In the genomic region with DNA sequence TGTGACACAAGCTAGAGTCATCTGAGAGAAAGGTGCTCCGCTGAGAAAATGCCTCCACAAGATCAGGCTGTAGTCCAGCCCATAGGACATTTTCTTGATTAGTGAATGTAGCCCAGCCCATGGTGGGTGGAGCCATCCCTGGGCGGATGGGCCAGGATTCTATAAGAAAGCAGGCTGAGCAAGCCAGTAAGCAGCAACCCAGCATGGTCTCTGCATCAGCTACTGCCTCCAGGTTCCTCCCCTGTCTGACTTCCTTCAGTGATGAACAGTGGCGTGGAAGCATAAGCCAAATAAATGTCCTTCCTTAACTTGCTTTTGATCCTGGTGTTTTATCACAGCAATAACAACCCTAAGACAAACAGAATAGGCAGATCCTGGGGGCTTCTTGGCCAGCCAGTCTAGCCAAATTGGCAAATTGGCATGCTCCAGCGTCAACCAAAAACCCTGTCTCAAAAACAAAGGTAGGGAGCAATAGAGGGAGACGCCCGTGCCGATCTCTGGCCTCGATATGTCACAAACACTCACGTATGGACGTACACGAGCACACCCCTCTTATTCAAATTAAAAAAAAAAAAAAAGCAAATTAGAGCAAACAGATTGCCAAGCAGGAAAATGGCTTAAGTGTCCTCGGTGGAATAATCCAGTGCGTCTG, we compare ENCODE assay signal across 8 mouse cellular contexts. TPM values are rescaled to one million over a fixed set of nuclear protein-coding genes. Genes with fewer than 3 reads are reported as not detected.
DNase-seq lines count a peak whose midpoint lies in the region; ATAC-seq lines count a peak whose summit lies in the region.

No protein-coding gene starts in this region.

- peak overlapping the region; percentile 28; the same call in 1 of the 2 replicates for H3K27ac ChIP-seq in embryonic facial prominence, embryonic 13.5 days
- H3K27ac ChIP-seq in intestine, embryonic 16.5 days (ENCODE audit: low read length) = peak overlapping the region; percentile 23; the same call in 1 of the 2 replicates
- H3K27ac ChIP-seq in liver, embryonic 15.5 days (replicated peaks) = peak overlapping the region; percentile 85

- H3K9me3 ChIP-seq in embryonic facial prominence, embryonic 13.5 days = no peaks in the 10 kb centered on the region
- H3K9me3 ChIP-seq in intestine, embryonic 16.5 days (ENCODE audit: control insufficient read depth, low read length) = no peaks in the 10 kb centered on the region
- H3K9me3 ChIP-seq in liver, embryonic 15.5 days (replicated peaks) = no peaks in the 10 kb centered on the region

- no peak for ATAC-seq in embryonic facial prominence, embryonic 13.5 days (ENCODE audit: insufficient number of reproducible peaks, insufficient read depth, low FRiP score, low TSS enrichment, low read depth)
- peak; percentile 52 for ATAC-seq in intestine, embryonic 16.5 days
- ATAC-seq in liver, embryonic 15.5 days (ENCODE audit: insufficient read depth) = peak; percentile 58

- peak overlapping the region; percentile 57 for H3K9ac ChIP-seq in embryonic facial prominence, embryonic 13.5 days
- peak overlapping the region; percentile 23; the same call in 1 of the 2 replicates for H3K9ac ChIP-seq in intestine, embryonic 16.5 days (ENCODE audit: low read depth, low read length)
- peak overlapping the region; percentile 48 for H3K9ac ChIP-seq in liver, embryonic 15.5 days

- H3K4me1 ChIP-seq in embryonic facial prominence, embryonic 13.5 days = peaks cover 21% of the 10 kb centered on the region
- peaks cover 14% of the 10 kb centered on the region for H3K4me1 ChIP-seq in intestine, embryonic 16.5 days (ENCODE audit: control insufficient read depth, insufficient read depth, low read length)
- peaks cover 75% of the 10 kb centered on the region for H3K4me1 ChIP-seq in liver, embryonic 15.5 days (replicated peaks)

- peak; percentile 75 for DNase-seq in cerebellum, adult 11-12 months
- no peak for DNase-seq in cerebellum, postnatal 4 days (ENCODE audit: low spot score in 2 of 2)
- DNase-seq in NIH3T3 (ENCODE audit: low read depth) = peak; percentile 65
- peak; percentile 30 for DNase-seq in right cerebral cortex, postnatal 14 days
- no peak for DNase-seq in layer of hippocampus, adult 9-11 months

- H3K4me3 ChIP-seq in embryonic facial prominence, embryonic 13.5 days = peak overlapping the region; percentile 33
- peak overlapping the region; percentile 30 for H3K4me3 ChIP-seq in intestine, embryonic 16.5 days (ENCODE audit: low read length)
- H3K4me3 ChIP-seq in liver, embryonic 15.5 days (replicated peaks) = peak overlapping the region; percentile 49

- 9% methylated on average over 13 of the region's 13 CpGs for WGBS in embryonic facial prominence, embryonic 13.5 days
- 16% methylated on average over 13 of the region's 13 CpGs for WGBS in intestine, embryonic 16.5 days
- 22% methylated on average over 13 of the region's 13 CpGs for WGBS in liver, embryonic 15.5 days (ENCODE audit: insufficient replicate concordance)

- H3K36me3 ChIP-seq in embryonic facial prominence, embryonic 13.5 days = peaks cover 17% of the 10 kb centered on the region
- peaks cover 4% of the 10 kb centered on the region for H3K36me3 ChIP-seq in intestine, embryonic 16.5 days (ENCODE audit: control insufficient read depth, insufficient read depth, low read length)
- H3K36me3 ChIP-seq in liver, embryonic 15.5 days (replicated peaks) = peaks cover 18% of the 10 kb centered on the region

- H3K27me3 ChIP-seq in embryonic facial prominence, embryonic 13.5 days = no peaks in the 10 kb centered on the region
- no peaks in the 10 kb centered on the region for H3K27me3 ChIP-seq in intestine, embryonic 16.5 days (replicated peaks; ENCODE audit: control insufficient read depth, insufficient read depth, low read length)
- no peaks in the 10 kb centered on the region for H3K27me3 ChIP-seq in liver, embryonic 15.5 days

- peak overlapping the region; percentile 63 for H3K4me2 ChIP-seq in embryonic facial prominence, embryonic 13.5 days
- H3K4me2 ChIP-seq in intestine, embryonic 16.5 days (ENCODE audit: low read depth, low read length) = peak overlapping the region; percentile 55
- H3K4me2 ChIP-seq in liver, embryonic 15.5 days = peak overlapping the region; percentile 74

RNA-seq across cellular contexts. Expression of a gene that starts 2.0 kb away (rescaled TPM):
- 76.5 and 87.7 TPM in 2 replicates for polyA plus RNA-seq in embryonic facial prominence, embryonic 13.5 days (2015; fragmentation: Nextera tagmentation; extraction: Ambion mirVana)
- polyA plus RNA-seq in intestine, embryonic 16.5 days (2015; fragmentation: Nextera tagmentation; extraction: Ambion mirVana) = 110 and 116 TPM in 2 replicates
- polyA plus RNA-seq in liver, embryonic 15.5 days (2015; fragmentation: Nextera tagmentation; extraction: Ambion mirVana) = 54.0 and 58.1 TPM in 2 replicates

RNA-seq across cellular contexts. Expression of a gene that starts 42.1 kb away (rescaled TPM):
- polyA plus RNA-seq in embryonic facial prominence, embryonic 13.5 days (2015; fragmentation: Nextera tagmentation; extraction: Ambion mirVana) = 8.9 and 9.0 TPM in 2 replicates
- 65.6 and 66.7 TPM in 2 replicates for polyA plus RNA-seq in intestine, embryonic 16.5 days (2015; fragmentation: Nextera tagmentation; extraction: Ambion mirVana)
- 19.3 and 21.0 TPM in 2 replicates for polyA plus RNA-seq in liver, embryonic 15.5 days (2015; fragmentation: Nextera tagmentation; extraction: Ambion mirVana)

RNA-seq across cellular contexts. Expression of a gene that starts 47.8 kb away (rescaled TPM):
- 0.18 and 0.34 TPM in 2 replicates for polyA plus RNA-seq in embryonic facial prominence, embryonic 13.5 days (2015; fragmentation: Nextera tagmentation; extraction: Ambion mirVana)
- 0.05 and 0.21 TPM in 2 replicates for polyA plus RNA-seq in intestine, embryonic 16.5 days (2015; fragmentation: Nextera tagmentation; extraction: Ambion mirVana)
- polyA plus RNA-seq in liver, embryonic 15.5 days (2015; fragmentation: Nextera tagmentation; extraction: Ambion mirVana) = 0.35 and 0.67 TPM in 2 replicates

RNA-seq across cellular contexts. Expression of a gene that starts 52.8 kb away (rescaled TPM):
- 176 and 179 TPM in 2 replicates for polyA plus RNA-seq in embryonic facial prominence, embryonic 13.5 days (2015; fragmentation: Nextera tagmentation; extraction: Ambion mirVana)
- polyA plus RNA-seq in intestine, embryonic 16.5 days (2015; fragmentation: Nextera tagmentation; extraction: Ambion mirVana) = 189 and 206 TPM in 2 replicates
- 77.4 and 84.3 TPM in 2 replicates for polyA plus RNA-seq in liver, embryonic 15.5 days (2015; fragmentation: Nextera tagmentation; extraction: Ambion mirVana)

RNA-seq across cellular contexts. Expression of a gene that starts 57.5 kb away (rescaled TPM):
- 1.3 and 2.0 TPM in 2 replicates for polyA plus RNA-seq in embryonic facial prominence, embryonic 13.5 days (2015; fragmentation: Nextera tagmentation; extraction: Ambion mirVana)
- polyA plus RNA-seq in intestine, embryonic 16.5 days (2015; fragmentation: Nextera tagmentation; extraction: Ambion mirVana) = 1.0 and 1.1 TPM in 2 replicates
- 2.1 and 3.2 TPM in 2 replicates for polyA plus RNA-seq in liver, embryonic 15.5 days (2015; fragmentation: Nextera tagmentation; extraction: Ambion mirVana)

Comparison
In these comparisons a context has a peak if more than half of its experiments do, and no peak if none do; other contexts are left out.
1. DNase-seq: peak in cerebellum, adult 11-12 months (single experiment), NIH3T3 (single experiment) and right cerebral cortex, postnatal 14 days (single experiment); none in cerebellum, postnatal 4 days (0 of 2) and layer of hippocampus, adult 9-11 months (single experiment).
2. H3K27ac ChIP-seq: peak in every context shown above with its lines; median percentile 85 in liver, embryonic 15.5 days; 28 in embryonic facial prominence, embryonic 13.5 days; 23 in intestine, embryonic 16.5 days.
3. Peak in every context shown above with its lines, with median percentiles within 50 percentile points of each other: H3K4me2 ChIP-seq, H3K4me3 ChIP-seq and H3K9ac ChIP-seq.